ENCODE assay signal across 8 mouse cellular contexts in genomic region chr4:136731008-136731609, GRCm38 (mm10).
A peak's percentile ranks its signal among the peaks of the same experiment; 100 is the strongest.
DNase-seq lines count a peak whose midpoint lies in the region; ATAC-seq and TF ChIP-seq lines count a peak whose summit lies in the region.

No protein-coding gene starts in this region.

- H3K27ac ChIP-seq in layer of hippocampus, adult 2 months = no peak overlapping the region
- H3K27ac ChIP-seq in ES-E14 (ENCODE audit: insufficient read depth, low read depth, low read length, poor library complexity, severe bottlenecking) = peak overlapping the region; percentile 71
- H3K27ac ChIP-seq in intestine, postnatal 0 days (ENCODE audit: low read depth, low read length) = peak overlapping the region; percentile 54

- no peak overlapping the region for H3K4me3 ChIP-seq in layer of hippocampus, adult 2 months
- H3K4me3 ChIP-seq in ES-E14 (ENCODE audit: insufficient read depth in 1 of 2, low read depth in 1 of 2, low read length in 2 of 2, poor library complexity in 1 of 2, severe bottlenecking in 1 of 2) = no peak overlapping the region
- no peak overlapping the region for H3K4me3 ChIP-seq in intestine, postnatal 0 days (ENCODE audit: low read depth, low read length)

- ATAC-seq in frontal cortex, adult (ENCODE audit: low TSS enrichment) = peak; percentile 69
- no peak for ATAC-seq in intestine, postnatal 0 days

- H3K9ac ChIP-seq in ES-E14 (ENCODE audit: insufficient read depth, low read depth, low read length, poor library complexity, severe bottlenecking) = peak overlapping the region; percentile 40; the same call in 1 of the 2 replicates
- no peak overlapping the region for H3K9ac ChIP-seq in intestine, postnatal 0 days (ENCODE audit: low read depth, low read length)

- 55% methylated on average over 13 of the region's 13 CpGs for WGBS in intestine, postnatal 0 days

- H3K27me3 ChIP-seq in intestine, postnatal 0 days (replicated peaks; ENCODE audit: control insufficient read depth, insufficient read depth, low read length) = no peaks in the 10 kb centered on the region

- DNase-seq in frontal cortex, postnatal 14 days (ENCODE audit: low spot score in 2 of 2) = no peak
- no peak for DNase-seq in layer of hippocampus, adult 2 months (ENCODE audit: low spot score in 2 of 2)
- no peak for DNase-seq in layer of hippocampus, adult 11-12 months (ENCODE audit: low spot score)
- no peak for DNase-seq in ES-E14 (ENCODE audit: low read depth, low spot score)
- DNase-seq in embryo, embryonic 11 days = no peak
- no peak for DNase-seq in thymus, postnatal 25 days

- H3K4me1 ChIP-seq in ES-E14 (ENCODE audit: control insufficient read depth in 2 of 2, insufficient read depth in 2 of 2, low read length in 2 of 2, poor library complexity in 1 of 2) = peaks cover 28 to 59% of the 10 kb centered on the region in 2 experiments
- H3K4me1 ChIP-seq in intestine, postnatal 0 days (replicated peaks; ENCODE audit: control insufficient read depth, insufficient read depth, low read length) = peaks cover 4% of the 10 kb centered on the region

- H3K4me2 ChIP-seq in intestine, postnatal 0 days (replicated peaks; ENCODE audit: low read depth) = no peak overlapping the region

- H3K9me3 ChIP-seq in ES-E14 (ENCODE audit: control insufficient read depth, insufficient read depth, low read depth, low read length) = no peaks in the 10 kb centered on the region
- no peaks in the 10 kb centered on the region for H3K9me3 ChIP-seq in intestine, postnatal 0 days (ENCODE audit: control insufficient read depth)

- peak; percentile 51 for TF ChIP-seq CTCF in layer of hippocampus, adult 2 months (conservative IDR thresholded peaks at IDR 0.05)
- no peak; the same call in 1 of the 2 replicates for TF ChIP-seq CTCF in intestine, postnatal 0 days (IDR thresholded peaks at IDR 0.05; ENCODE audit: low read depth)

- in situ Hi-C loops in ES-E14 (cut with MboI; ENCODE audit: low sequenced_read_pairs in 2 of 2, unreplicated experiment in 2 of 2) = no loop called here

- H3K36me3 ChIP-seq in ES-E14 (ENCODE audit: control insufficient read depth, insufficient read depth, low read length, poor library complexity, severe bottlenecking) = no peaks in the 10 kb centered on the region
- H3K36me3 ChIP-seq in intestine, postnatal 0 days (ENCODE audit: control insufficient read depth, insufficient read depth) = no peaks in the 10 kb centered on the region

TF ChIP-seq in ES-E14, 5 proteins besides CTCF, POLR2A, EP300 and RAD21:
- TF ChIP-seq ZNF384 (IDR thresholded peaks at IDR 0.05; ENCODE audit: low read depth, low read length) = no peak
- no peak for TF ChIP-seq CHD2 (IDR thresholded peaks at IDR 0.05; ENCODE audit: low read depth, low read length)
- TF ChIP-seq MAFK (IDR thresholded peaks at IDR 0.05; ENCODE audit: insufficient read depth, low read depth, low read length) = no peak
- no peak for TF ChIP-seq ZC3H11A (IDR thresholded peaks at IDR 0.05; ENCODE audit: borderline replicate concordance, low read depth, low read length)
- no peak for TF ChIP-seq HCFC1 (IDR thresholded peaks at IDR 0.05; ENCODE audit: borderline replicate concordance, insufficient read depth, low read length)
